Mouse (Mus musculus) cerebellum, adult 2 months (tissue): ENCODE data around the gene Cchcr1.

ENCODE experiments used
- CTCF ChIP-seq: fragments of 200-500 bp; IDR thresholded peaks from 2 replicates; pipeline ENCODE4 v1.5.1; 2011; ENCODE audit warnings: low read depth, mild to moderate bottlenecking, control low read depth, low read length, moderate library complexity, borderline replicate concordance; ENCODE audit not compliant: insufficient read depth
- POLR2A ChIP-seq: fragments of 200-500 bp; IDR thresholded peaks from 2 replicates; pipeline ENCODE4 v1.6.1; 2011; ENCODE audit warnings: low read length, control low read depth, borderline replicate concordance; ENCODE audit not compliant: insufficient read depth

DNA sequence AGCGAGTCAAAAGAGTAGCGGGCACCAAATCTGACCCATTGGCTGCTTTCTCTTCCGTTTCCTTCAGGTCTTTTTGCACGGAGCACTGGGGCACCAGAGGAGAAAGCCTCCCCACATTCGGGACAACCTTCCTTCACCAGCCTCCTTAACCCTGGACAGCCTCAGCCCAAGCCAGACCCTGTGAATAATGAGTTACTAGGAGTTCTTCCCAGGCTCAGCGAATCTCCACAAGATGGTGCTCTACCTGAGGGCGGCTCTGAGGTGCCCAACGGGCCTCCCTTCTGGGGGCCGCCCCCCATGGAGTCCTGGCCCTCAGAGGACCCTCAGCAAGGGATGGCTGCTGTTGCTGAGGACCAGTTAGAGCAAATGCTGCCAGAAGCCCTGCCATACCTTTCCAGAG lies 50.9 kb downstream of the Cchcr1 start:
- TF ChIP-seq CTCF (no peak), POLR2A (no peak)
